Mouse (Mus musculus): ENCODE measurements at regions not wholly inside any gene's neighbourhood (a gene's known extent, or its start where the extent isn't known, plus 50 kb on each side); places are given as distances from the start of the nearest gene placed in this dataset.

GRCm38 (mm10) chr15:68707306-68707705 is 2206.6 kb upstream of the Lrrc6 start:
- H3K36me3 ChIP-seq (ENCODE audit: control insufficient read depth, insufficient read depth, low read length), result no peaks in the 10 kb centered on the region
- 96% methylated on average over 3 of the region's 3 CpGs for WGBS
- no peak overlapping the region for H3K4me3 ChIP-seq (ENCODE audit: control insufficient read depth, insufficient read depth, low read length)
- no peak for TF ChIP-seq CTCF (IDR thresholded peaks at IDR 0.05; ENCODE audit: borderline replicate concordance, control insufficient read depth, extremely low read depth, insufficient read depth, low read length, poor library complexity)
- TF ChIP-seq POLR2A (IDR thresholded peaks at IDR 0.05; ENCODE audit: control insufficient read depth, extremely low read depth, insufficient read depth, low read length, poor library complexity), result no peak
- H3K27ac ChIP-seq (ENCODE audit: control insufficient read depth, insufficient read depth, low read length), result no peak overlapping the region
- H3K27me3 ChIP-seq (ENCODE audit: control insufficient read depth, insufficient read depth, low read length), result no peaks in the 10 kb centered on the region
- no peak for DNase-seq
- no peaks in the 10 kb centered on the region for H3K4me1 ChIP-seq (replicated peaks; ENCODE audit: control insufficient read depth, insufficient read depth, low read length)

- Histone ChIP-seq H3K27me3 (ENCODE audit: control insufficient read depth, insufficient read depth, low read length) (no peaks in the 10 kb centered on the region), H3K36me3 (ENCODE audit: control insufficient read depth, insufficient read depth, low read length) (no peaks in the 10 kb centered on the region), H3K4me3 (ENCODE audit: control insufficient read depth, insufficient read depth, low read length) (no peak overlapping the region), H3K4me1 (replicated peaks; ENCODE audit: control insufficient read depth, insufficient read depth, low read length) (no peaks in the 10 kb centered on the region), H3K27ac (ENCODE audit: control insufficient read depth, insufficient read depth, low read length) (no peak overlapping the region)
- no peak for TF ChIP-seq CTCF (IDR thresholded peaks at IDR 0.05; ENCODE audit: borderline replicate concordance, control insufficient read depth, extremely low read depth, insufficient read depth, low read length, poor library complexity)
- no peak for TF ChIP-seq POLR2A (IDR thresholded peaks at IDR 0.05; ENCODE audit: control insufficient read depth, extremely low read depth, insufficient read depth, low read length, poor library complexity)
- WGBS, result 54% methylated on average over 5 of the region's 5 CpGs
- DNase-seq, result no peak
Measured at GRCm38 (mm10) chr15:68695041-68695650, 2194.4 kb upstream of the Lrrc6 start.

DNA sequence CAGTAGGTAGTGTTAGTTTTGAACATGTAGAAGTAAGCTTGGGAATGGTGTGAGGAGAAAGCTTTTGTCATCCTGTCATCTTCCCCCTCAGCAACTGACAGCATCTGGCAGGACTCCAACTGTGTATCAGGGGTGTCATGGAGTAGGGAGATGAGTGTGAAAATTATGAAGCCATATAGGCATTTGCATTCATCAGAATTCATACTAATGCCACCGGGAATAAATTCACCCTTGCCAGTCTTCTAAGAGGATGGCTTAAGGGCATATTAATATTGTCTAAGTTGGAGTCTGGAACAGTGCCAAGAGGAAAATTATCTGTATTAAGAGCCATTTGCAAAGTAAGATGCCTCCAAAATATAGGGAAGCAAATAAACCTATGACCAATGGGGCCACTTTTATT is 2166.8 kb upstream of the Lrrc6 start:
- H3K27ac ChIP-seq (ENCODE audit: control insufficient read depth, insufficient read depth, low read length), result no peak overlapping the region
- H3K36me3 ChIP-seq (ENCODE audit: control insufficient read depth, insufficient read depth, low read length), result no peaks in the 10 kb centered on the region
- 83% methylated on average over 1 of the region's 1 CpGs for WGBS
- H3K4me3 ChIP-seq (ENCODE audit: control insufficient read depth, insufficient read depth, low read length), result no peak overlapping the region
- no peaks in the 10 kb centered on the region for H3K27me3 ChIP-seq (ENCODE audit: control insufficient read depth, insufficient read depth, low read length)
- DNase-seq, result no peak
- TF ChIP-seq POLR2A (IDR thresholded peaks at IDR 0.05; ENCODE audit: control insufficient read depth, extremely low read depth, insufficient read depth, low read length, poor library complexity) (no peak), CTCF (IDR thresholded peaks at IDR 0.05; ENCODE audit: borderline replicate concordance, control insufficient read depth, extremely low read depth, insufficient read depth, low read length, poor library complexity) (no peak)
- H3K4me1 ChIP-seq (replicated peaks; ENCODE audit: control insufficient read depth, insufficient read depth, low read length), result no peaks in the 10 kb centered on the region

- Histone ChIP-seq H3K27ac (ENCODE audit: control insufficient read depth, insufficient read depth, low read length) (no peak overlapping the region), H3K4me1 (replicated peaks; ENCODE audit: control insufficient read depth, insufficient read depth, low read length) (no peaks in the 10 kb centered on the region), H3K27me3 (ENCODE audit: control insufficient read depth, insufficient read depth, low read length) (no peaks in the 10 kb centered on the region), H3K36me3 (ENCODE audit: control insufficient read depth, insufficient read depth, low read length) (no peaks in the 10 kb centered on the region), H3K4me3 (ENCODE audit: control insufficient read depth, insufficient read depth, low read length) (no peak overlapping the region)
- no peak for DNase-seq
- TF ChIP-seq POLR2A (IDR thresholded peaks at IDR 0.05; ENCODE audit: control insufficient read depth, extremely low read depth, insufficient read depth, low read length, poor library complexity), result no peak
- no peak for TF ChIP-seq CTCF (IDR thresholded peaks at IDR 0.05; ENCODE audit: borderline replicate concordance, control insufficient read depth, extremely low read depth, insufficient read depth, low read length, poor library complexity)
Measured at GRCm38 (mm10) chr15:68665331-68665730, 2164.6 kb upstream of the Lrrc6 start.

DNA sequence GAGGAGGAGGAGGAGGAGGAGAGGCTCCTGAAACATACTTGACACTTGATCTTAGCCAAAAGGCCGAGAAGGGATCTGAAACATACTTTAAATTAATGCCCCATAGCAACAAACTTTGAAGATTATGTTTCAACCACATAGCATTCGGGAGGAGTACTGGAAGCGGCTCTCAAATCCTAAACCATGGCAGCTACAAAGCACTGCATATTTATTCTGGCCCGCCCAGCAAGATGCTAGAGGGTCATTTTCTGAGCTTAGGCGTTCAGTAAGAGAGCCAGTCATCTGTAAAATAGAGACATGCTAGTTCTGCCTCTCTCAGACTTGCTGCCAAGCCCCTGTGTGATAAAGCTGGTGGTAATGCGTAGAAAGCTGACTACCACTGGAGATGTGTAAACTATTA is 2156.0 kb upstream of the Lrrc6 start:
- H3K27ac ChIP-seq (ENCODE audit: control insufficient read depth, insufficient read depth, low read length), result no peak overlapping the region
- H3K4me3 ChIP-seq (ENCODE audit: control insufficient read depth, insufficient read depth, low read length), result no peak overlapping the region
- TF ChIP-seq CTCF (IDR thresholded peaks at IDR 0.05; ENCODE audit: borderline replicate concordance, control insufficient read depth, extremely low read depth, insufficient read depth, low read length, poor library complexity), result no peak
- no peak for TF ChIP-seq POLR2A (IDR thresholded peaks at IDR 0.05; ENCODE audit: control insufficient read depth, extremely low read depth, insufficient read depth, low read length, poor library complexity)
- H3K27me3 ChIP-seq (ENCODE audit: control insufficient read depth, insufficient read depth, low read length), result no peaks in the 10 kb centered on the region
- no peaks in the 10 kb centered on the region for H3K36me3 ChIP-seq (ENCODE audit: control insufficient read depth, insufficient read depth, low read length)
- no peak for DNase-seq
- WGBS, result 92% methylated on average over 6 of the region's 6 CpGs
- no peaks in the 10 kb centered on the region for H3K4me1 ChIP-seq (replicated peaks; ENCODE audit: control insufficient read depth, insufficient read depth, low read length)

DNA sequence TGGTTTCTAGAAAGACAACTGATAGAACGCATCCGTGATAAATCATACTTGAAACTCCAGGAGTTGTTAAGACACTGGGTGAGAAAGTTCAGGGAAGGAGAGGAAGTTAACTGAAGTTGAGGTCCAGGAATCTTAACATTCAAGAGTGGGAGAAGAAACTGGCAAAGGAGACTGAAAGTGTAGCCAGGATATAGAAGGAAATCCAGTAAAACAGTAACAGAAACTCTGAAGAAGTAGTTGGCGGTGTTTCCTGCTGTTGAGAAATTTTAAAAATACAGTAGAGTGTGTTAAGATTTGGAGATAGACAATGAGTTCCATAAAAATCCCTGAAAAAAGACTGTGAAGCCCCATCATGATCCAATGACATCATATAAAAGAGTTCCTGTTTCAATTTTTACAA is 2154.3 kb upstream of the Lrrc6 start:
- TF ChIP-seq POLR2A (IDR thresholded peaks at IDR 0.05; ENCODE audit: control insufficient read depth, extremely low read depth, insufficient read depth, low read length, poor library complexity) (no peak), CTCF (IDR thresholded peaks at IDR 0.05; ENCODE audit: borderline replicate concordance, control insufficient read depth, extremely low read depth, insufficient read depth, low read length, poor library complexity) (no peak)

DNA sequence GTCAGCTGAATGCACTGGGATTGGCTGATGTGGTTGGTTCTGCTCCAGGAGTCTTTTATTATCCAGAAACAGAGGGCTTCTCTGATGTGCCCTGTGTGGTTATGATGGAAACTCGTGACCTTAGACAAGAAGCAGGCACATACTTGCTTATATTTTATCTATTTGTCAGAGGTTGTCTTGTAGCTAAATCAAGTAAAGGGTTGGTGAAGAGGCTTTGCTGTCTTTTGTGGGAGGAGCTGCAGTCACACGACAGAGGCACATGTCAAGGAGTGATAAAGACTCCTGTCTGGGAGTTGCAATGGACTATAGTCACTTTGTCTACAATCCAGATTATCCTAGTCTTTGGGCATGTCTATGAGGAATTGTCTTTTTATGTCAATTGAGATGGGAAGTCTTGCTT is 2149.9 kb upstream of the Lrrc6 start:
- 86% methylated on average over 2 of the region's 2 CpGs for WGBS
- Histone ChIP-seq H3K4me3 (ENCODE audit: control insufficient read depth, insufficient read depth, low read length) (no peak overlapping the region), H3K4me1 (replicated peaks; ENCODE audit: control insufficient read depth, insufficient read depth, low read length) (no peaks in the 10 kb centered on the region), H3K27ac (ENCODE audit: control insufficient read depth, insufficient read depth, low read length) (no peak overlapping the region), H3K36me3 (ENCODE audit: control insufficient read depth, insufficient read depth, low read length) (no peaks in the 10 kb centered on the region), H3K27me3 (ENCODE audit: control insufficient read depth, insufficient read depth, low read length) (no peaks in the 10 kb centered on the region)
- TF ChIP-seq POLR2A (IDR thresholded peaks at IDR 0.05; ENCODE audit: control insufficient read depth, extremely low read depth, insufficient read depth, low read length, poor library complexity), result no peak
- no peak for TF ChIP-seq CTCF (IDR thresholded peaks at IDR 0.05; ENCODE audit: borderline replicate concordance, control insufficient read depth, extremely low read depth, insufficient read depth, low read length, poor library complexity)
- no peak for DNase-seq

More for the DNA sequence above, 2154.3 kb upstream of the Lrrc6 start:
- H3K4me1 ChIP-seq (replicated peaks; ENCODE audit: control insufficient read depth, insufficient read depth, low read length), result no peaks in the 10 kb centered on the region
- no peaks in the 10 kb centered on the region for H3K36me3 ChIP-seq (ENCODE audit: control insufficient read depth, insufficient read depth, low read length)
- 97% methylated on average over 3 of the region's 3 CpGs for WGBS
- H3K4me3 ChIP-seq (ENCODE audit: control insufficient read depth, insufficient read depth, low read length), result no peak overlapping the region
- H3K27ac ChIP-seq (ENCODE audit: control insufficient read depth, insufficient read depth, low read length), result no peak overlapping the region
- H3K27me3 ChIP-seq (ENCODE audit: control insufficient read depth, insufficient read depth, low read length), result no peaks in the 10 kb centered on the region
- DNase-seq, result no peak
